Mouse (Mus musculus) gastrocnemius, postnatal 25 days (tissue): ENCODE data around the gene Gpr68. TPM values are rescaled to one million over a fixed set of nuclear protein-coding genes. Genes with fewer than 3 reads are reported as not detected.

Source experiments
- DNase-seq: peaks from one replicate; pipeline ENCODE4 v3.0.0; 2022
- total RNA-seq, 2 experiments: library from RNA; stranded (reverse); gene quantifications; 1 replicate in 1 of 2; 2 replicates in 1 of 2; pipeline ENCODE4 v1.2.3; 2021

Gene Gpr68
- total RNA-seq, 2 experiments from 2014 or later: 0.21 TPM; not detected in 1

- DNase-seq: no peak
Observed at GRCm38 (mm10) chr12:100871234-100871633, 36.8 kb downstream of the Gpr68 start.

DNA sequence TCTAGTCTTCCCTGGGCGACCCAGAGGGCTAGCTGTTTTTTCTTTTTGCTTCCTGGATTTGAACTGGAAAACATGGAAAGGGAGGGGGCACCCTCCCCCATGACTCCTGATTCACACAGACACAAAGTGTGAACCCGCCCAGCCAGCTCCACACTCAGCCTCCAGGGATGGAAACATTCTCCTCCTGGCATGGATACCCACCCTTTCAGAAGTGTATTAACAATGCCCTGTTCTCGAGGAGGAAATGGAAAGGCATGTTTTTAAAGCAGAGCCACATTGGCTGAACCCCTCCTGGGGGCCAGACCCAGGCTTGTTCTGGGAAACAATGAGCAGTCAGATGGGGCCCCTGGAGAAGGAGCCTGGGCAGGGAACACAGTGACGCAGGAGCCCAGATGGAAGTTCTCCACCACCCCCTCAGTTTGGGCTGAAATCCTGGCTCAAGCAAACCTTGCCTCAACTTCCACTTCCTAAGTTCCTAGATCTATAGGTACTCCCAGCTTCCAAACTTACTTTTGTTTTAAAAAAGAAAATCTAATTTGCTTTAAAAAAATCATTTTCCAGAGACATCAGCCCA lies 39.9 kb downstream of the Gpr68 start:
- DNase-seq: no peak

DNA sequence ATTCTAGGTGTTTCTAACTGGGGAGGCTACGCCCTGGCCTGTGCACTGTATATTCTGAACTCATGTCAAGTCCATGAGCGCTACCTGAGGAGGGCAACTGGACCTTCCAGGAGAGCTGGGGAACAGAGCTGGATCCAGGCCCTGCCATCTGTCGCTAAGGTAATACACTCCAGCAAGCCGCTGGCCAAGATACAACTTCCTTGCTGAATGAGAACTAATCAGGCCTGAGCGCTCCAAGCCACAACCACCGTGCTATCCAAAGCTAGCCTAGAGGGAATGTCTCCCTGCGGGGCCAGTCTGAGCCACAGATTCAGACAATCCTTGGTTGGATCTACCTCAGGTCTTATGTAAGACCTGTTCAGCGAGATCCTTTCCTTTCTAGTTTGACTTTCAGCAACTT lies 40.9 kb downstream of the Gpr68 start:
- peak; percentile 52 for DNase-seq

DNA sequence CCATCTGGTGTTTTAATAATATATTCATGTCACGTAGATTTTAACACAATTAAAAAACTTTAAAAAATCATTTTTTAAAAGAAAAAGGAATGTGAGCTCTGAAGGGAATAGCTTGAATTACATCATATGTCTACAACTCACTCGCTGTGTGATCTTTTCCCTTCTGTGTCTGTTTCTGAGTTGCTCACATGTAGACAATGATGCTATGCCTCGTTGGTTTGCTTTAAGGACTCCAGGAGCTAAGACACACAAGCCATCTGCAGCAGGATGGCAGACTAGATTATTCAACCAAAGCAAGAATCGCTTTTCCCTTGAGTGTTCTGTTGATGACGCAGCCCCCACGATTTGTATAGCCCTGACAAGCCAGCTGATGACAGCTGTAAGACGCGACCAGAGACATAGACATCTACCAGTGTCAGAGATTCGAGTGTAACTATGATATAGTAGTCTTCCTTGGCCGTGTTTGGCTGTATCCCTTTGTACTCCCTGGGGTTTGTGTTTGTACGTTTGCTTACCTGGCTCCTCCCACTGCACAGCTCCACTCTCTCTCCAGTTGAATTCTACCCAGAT lies 42.4 kb downstream of the Gpr68 start:
- DNase-seq: no peak

GRCm38 (mm10) chr12:100865072-100865471 lies 42.9 kb downstream of the Gpr68 start:
- no peak for DNase-seq

GRCm38 (mm10) chr12:100862856-100863446 lies 45.0 kb downstream of the Gpr68 start:
- DNase-seq: no peak

DNA sequence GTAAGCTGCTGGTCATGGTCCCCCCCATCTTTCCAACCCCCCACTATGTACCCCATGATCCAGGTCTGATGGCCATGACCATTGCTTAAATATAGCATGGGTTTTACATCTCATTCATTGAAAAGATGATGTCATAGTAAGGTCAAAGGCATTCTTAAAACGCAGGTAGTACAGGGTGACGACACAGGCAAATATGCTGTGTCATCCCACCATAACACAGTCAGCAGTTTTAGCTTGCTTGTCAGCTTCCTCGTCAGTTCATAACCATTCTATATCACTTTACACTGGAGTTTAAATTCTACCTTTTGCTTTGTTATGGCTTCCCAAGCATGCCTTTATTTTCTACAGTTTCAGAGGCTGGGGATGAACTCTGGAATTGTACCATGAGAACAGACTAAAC lies 45.7 kb downstream of the Gpr68 start:
- DNase-seq: no peak

GRCm38 (mm10) chr12:100857791-100858190 lies 50.2 kb downstream of the Gpr68 start:
- DNase-seq: no peak

GRCm38 (mm10) chr12:100856337-100856736 lies 51.7 kb downstream of the Gpr68 start:
- DNase-seq: no peak

GRCm38 (mm10) chr12:100852370-100852769 lies 55.6 kb downstream of the Gpr68 start:
- DNase-seq: no peak

DNA sequence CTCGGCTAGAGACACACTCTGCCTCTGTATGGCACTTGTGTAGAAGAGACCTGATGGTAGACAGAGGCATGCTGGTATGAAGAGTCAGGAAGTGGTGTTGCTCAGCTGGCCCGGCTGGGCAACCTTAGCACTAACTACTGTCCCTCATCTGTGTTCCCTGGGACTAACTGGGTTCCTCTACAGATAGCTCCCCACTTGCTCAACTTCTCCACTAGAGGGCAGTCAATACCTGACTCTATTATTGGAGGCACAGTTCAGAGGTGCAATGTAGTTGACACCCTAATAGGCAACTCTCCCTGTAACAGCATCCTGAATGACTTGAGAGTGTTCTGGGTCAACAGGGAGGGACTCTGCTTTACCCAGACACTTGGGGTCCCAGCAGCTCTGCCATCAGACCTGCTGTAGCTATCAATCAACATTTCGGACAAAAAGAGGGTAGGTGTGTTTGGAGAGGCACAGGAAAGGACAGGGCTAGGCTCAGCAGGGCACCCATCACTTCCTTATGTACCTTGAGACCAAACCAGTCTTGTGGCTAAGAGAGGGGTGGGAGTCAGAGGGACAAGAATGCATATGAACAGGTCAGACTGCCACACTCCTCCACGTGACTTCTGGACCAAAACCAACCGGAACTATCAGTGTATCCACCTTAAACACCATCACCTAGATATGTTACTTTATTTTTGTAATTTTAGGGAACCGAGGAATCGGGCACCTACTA lies 58.4 kb downstream of the Gpr68 start:
- DNase-seq: no peak

GRCm38 (mm10) chr12:100847437-100848080 lies 60.4 kb downstream of the Gpr68 start:
- DNase-seq: no peak

DNA sequence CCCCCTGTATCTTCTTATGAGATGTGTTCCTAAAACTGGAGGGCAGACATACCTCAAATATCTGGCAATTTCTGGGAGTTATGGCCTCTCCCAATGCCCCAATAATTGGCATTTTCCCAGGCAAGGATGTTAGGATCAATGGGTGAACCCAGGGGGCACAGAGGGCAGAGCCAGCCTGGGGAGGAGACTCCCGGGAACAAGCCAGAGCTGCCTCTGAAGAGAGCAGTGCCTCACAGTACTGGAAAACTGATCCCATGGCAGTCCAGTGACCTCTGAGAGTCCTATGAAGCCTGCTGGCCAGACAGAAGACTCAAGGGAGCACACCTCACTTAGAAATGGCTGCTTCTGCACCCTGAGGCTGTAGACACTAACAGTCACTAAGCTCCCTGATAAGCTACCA lies 61.4 kb downstream of the Gpr68 start:
- no peak for DNase-seq

DNA sequence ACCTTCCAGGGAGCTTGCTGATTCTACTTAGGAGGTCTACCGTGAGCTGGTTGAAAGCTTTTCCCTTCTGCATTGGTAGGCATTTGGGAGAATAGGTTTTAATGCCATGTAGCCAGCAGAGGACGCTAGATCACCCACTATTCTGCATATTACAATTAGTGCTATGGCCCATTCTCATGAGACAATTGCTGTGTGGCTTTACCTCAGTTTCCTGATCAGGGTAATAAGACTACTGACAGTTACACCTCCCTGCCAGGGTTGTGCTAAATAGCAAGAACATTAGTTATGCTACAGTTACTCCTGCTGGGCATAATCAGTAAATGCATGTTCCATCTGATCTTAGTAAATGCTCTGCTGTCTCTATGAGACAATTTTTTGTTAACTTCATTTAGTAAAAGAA lies 62.2 kb downstream of the Gpr68 start:
- no peak for DNase-seq

DNA sequence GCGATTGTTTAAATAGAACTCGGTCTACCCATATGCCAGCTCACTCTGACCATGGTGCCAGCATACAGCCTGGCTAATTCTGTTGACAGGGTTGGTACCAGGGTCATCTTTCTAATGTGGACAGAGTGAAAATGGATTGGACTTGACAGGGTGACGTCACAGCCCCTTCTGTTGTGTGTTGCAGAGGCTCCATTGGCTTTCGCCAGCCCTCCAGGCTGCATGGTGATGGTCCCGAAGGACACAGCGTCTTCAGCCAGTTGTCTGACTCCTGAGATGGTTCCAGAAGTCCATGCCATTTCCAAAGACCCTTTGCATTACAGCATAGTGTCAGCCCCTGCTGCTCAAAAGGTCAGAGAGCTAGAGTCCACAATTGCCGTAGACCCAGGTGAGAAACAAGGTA lies 63.5 kb downstream of the Gpr68 start:
- no peak for DNase-seq

DNA sequence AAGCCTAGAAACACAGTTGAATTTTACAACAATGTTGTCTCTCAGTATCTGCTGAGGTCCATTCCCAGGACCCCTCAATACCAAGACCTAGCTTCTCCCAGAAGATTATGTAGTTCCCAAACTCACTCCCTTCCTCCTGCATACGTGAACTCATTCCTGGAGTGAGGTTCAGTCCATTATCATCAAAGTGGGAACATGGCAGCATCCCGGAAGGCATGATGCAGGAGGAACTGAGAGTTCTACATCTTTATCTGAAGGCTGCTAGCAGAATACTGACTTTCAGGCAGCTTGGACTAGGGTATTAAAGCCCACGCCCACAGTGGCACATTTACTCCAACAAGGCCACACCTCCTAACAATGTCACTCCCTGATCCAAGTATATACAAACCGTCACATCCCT lies 64.8 kb downstream of the Gpr68 start:
- DNase-seq: no peak

DNA sequence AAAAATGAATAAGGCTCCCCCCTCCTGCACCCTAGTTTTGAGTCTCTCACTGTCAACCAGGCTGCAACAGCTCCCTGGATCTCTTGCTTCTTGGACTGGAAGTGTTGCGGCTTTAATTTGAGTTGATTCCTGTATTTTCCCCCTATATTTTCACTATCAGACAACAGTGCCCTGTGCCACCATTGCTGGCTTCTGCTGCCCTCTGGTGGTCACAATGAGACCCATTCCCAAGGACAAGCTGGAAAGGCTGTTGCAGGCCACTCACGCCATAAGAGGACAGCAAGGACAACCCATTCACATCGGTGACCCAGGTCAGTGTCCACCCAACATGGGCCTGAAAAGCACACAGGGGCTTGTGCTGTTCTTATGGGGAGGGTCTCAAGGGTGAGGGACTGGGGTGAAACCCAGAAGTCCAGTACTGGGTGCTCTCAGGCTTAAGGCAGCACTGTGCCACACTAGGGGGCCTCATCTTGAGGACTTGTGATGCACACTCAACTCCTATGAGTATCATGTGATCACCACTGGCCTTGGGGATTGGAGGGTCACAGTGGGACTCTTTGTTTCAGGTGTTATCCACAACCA lies 66.7 kb downstream of the Gpr68 start:
- DNase-seq: peak; percentile 49

- peak; percentile 81 for DNase-seq
Observed at GRCm38 (mm10) chr12:100839926-100840325, 68.1 kb downstream of the Gpr68 start.

- DNase-seq: peak; percentile 15
Observed at GRCm38 (mm10) chr12:100839079-100839600, 68.9 kb downstream of the Gpr68 start.

DNA sequence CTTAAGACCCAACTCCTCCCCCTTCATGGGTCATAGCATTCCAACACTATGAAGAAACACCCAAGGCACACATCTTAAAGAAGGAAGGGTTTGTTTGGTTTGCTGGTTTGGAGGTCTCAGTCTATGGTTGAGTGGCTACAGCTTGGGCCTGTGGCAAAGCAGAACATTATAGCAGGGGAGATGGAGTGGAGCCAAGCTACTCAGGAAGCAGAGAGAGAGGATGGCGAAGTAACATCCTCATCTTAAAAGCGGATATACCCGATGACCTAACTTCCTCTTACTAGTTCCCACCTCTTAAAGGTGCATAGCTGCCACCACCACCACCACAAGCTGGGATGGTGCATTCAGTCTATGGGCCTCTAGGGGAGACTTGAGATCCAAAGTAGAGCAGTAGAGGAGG lies 70.8 kb downstream of the Gpr68 start:
- DNase-seq: no peak

- no peak for DNase-seq
Observed at GRCm38 (mm10) chr12:100831629-100832325, 76.2 kb downstream of the Gpr68 start.

- no peak for DNase-seq
Observed at GRCm38 (mm10) chr12:100831021-100831420, 77.0 kb downstream of the Gpr68 start.
